Mouse (Mus musculus) embryonic facial prominence, embryonic 12.5 days (tissue): ENCODE results near the gene Banf1. TPM values are rescaled to one million over a fixed set of nuclear protein-coding genes. Genes with fewer than 3 reads are reported as not detected.
A peak's percentile ranks its signal among the peaks of the same experiment; 100 is the strongest.
"Not testable (repeated sequence)": the region's sequence is repeated elsewhere in the genome, so short reads cannot be mapped to it uniquely, and the experiment has no call there.

Source experiments
- ATAC-seq: fragments of 200-750 bp; cut with Nextera tagmentation; 2 replicates; pipeline ENCODE4 v1.8.0; 2017; ENCODE audit not compliant: insufficient number of reproducible peaks, insufficient read depth, low FRiP score, low TSS enrichment
- H3K27ac ChIP-seq: fragments of 300-500 bp; sonication (generic); 2 replicates; pipeline ENCODE4 v1.5.1; 2016; ENCODE audit warnings: mild to moderate bottlenecking
- H3K27me3 ChIP-seq: fragments of 300-500 bp; sonication (generic); 2 replicates; pipeline ENCODE4 v1.6.1; 2016; ENCODE audit warnings: mild to moderate bottlenecking, moderate library complexity
- H3K36me3 ChIP-seq: fragments of 300-500 bp; sonication (generic); 2 replicates; pipeline ENCODE4 v1.6.1; 2016; ENCODE audit warnings: mild to moderate bottlenecking
- H3K4me1 ChIP-seq: fragments of 300-500 bp; sonication (generic); 2 replicates; pipeline ENCODE4 v1.6.1; 2016
- H3K4me2 ChIP-seq: fragments of 300-500 bp; sonication (generic); replicated peaks from 2 replicates; pipeline ENCODE4 v1.6.1; 2016; ENCODE audit warnings: mild to moderate bottlenecking, moderate library complexity
- H3K4me3 ChIP-seq: fragments of 300-500 bp; sonication (generic); 2 replicates; pipeline ENCODE4 v1.5.1; 2016; ENCODE audit warnings: mild to moderate bottlenecking
- H3K9ac ChIP-seq: fragments of 300-500 bp; sonication (generic); 2 replicates; pipeline ENCODE4 v1.6.1; 2016; ENCODE audit warnings: mild to moderate bottlenecking, moderate library complexity
- H3K9me3 ChIP-seq: fragments of 300-500 bp; sonication (generic); 2 replicates; pipeline ENCODE4 v1.6.1; 2016; ENCODE audit warnings: mild to moderate bottlenecking, moderate library complexity
- WGBS: fragments of 180-500 bp; shearing (Covaris S2); methylation state at CpG from one replicate; pipeline ENCODE4 v1.1.7; 2016; 5-methylcytosine and 5-hydroxymethylcytosine counted together
- polyA plus RNA-seq: library from polyadenylated mRNA; unstranded; fragments of >200 nt; fragmentation: Nextera tagmentation; extraction: Ambion mirVana; gene quantifications from 2 replicates; pipeline ENCODE4 v1.2.1, GENCODE M21; 2016

Banf1 gene
- 384 and 411 TPM in 2 replicates for polyA plus RNA-seq

DNA sequence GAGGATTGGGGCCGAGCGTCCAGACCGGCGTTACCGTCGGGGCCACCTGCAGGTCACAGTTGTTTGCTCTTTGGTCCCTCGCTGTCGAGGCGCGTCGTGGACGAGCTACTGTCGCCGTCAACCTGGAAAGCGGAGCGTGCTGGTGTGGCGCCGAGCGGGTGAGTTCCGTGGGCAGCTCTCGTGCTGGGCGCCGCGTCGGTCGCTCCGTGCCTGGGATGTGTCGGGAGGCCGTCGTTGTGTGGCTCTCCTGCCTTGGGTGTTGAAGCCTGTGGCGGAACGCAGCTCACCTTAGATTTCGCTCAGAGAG, at the start of gene Banf1:
Gene Banf1, minus strand, starts transcription at position 116 of the 307 bp plus-strand sequence.
- H3K4me1 ChIP-seq: peaks cover 14% of the 10 kb centered on the region
- H3K36me3 ChIP-seq: peaks cover 55% of the 10 kb centered on the region
- H3K9ac ChIP-seq: peak within 1 kb of the TSS; percentile 89
- H3K4me3 ChIP-seq: peak within 1 kb of the TSS; percentile 99
- WGBS: under 1% methylated on average over 33 of the region's 33 CpGs
- H3K4me2 ChIP-seq: peak within 1 kb of the TSS; percentile 88
- H3K9me3 ChIP-seq: no peaks in the 10 kb centered on the region
- H3K27ac ChIP-seq: peak within 1 kb of the TSS; percentile 97
- no peaks in the 10 kb centered on the region for H3K27me3 ChIP-seq
- no peak; the same call in 1 of the 2 replicates for ATAC-seq

DNA sequence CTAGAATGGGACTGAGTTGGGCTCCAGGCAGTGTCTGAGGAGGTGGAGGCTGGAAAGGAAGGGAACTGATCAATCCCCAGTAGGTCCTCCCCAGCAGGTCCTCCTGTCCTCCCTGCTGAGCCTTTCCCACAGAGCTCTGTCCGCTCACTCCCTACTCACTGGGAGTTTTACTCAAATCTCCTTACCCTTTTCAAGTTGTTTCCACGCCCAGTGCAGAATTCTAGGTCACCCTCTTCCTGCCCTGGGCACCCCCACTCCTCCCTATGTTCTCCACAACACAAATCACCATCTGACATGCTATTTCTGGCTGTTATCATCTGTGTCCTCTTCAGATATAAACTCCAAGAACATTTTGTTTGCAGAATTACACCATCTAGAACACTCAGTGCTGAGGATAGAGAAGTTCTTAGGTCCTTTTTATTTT, 47.6 kb upstream of the Banf1 start:
- 0 out of 2 replicates have a peak, but pooled peaks cover 4% of the 10 kb centered on the region for H3K4me1 ChIP-seq
- no peaks in the 10 kb centered on the region for H3K9me3 ChIP-seq
- H3K36me3 ChIP-seq: 0 out of 2 replicates have a peak, but pooled peaks cover 6% of the 10 kb centered on the region
- WGBS: 50% methylated on average over 2 of the region's 2 CpGs
- no peak overlapping the region for H3K27ac ChIP-seq
- H3K9ac ChIP-seq: no peak overlapping the region
- H3K4me3 ChIP-seq: no peak overlapping the region
- H3K4me2 ChIP-seq: no peak overlapping the region
- no peaks in the 10 kb centered on the region for H3K27me3 ChIP-seq
- no peak for ATAC-seq

- Histone ChIP-seq H3K9me3 (no peaks in the 10 kb centered on the region), H3K27ac (no peak overlapping the region), H3K9ac (no peak overlapping the region), H3K27me3 (no peaks in the 10 kb centered on the region), H3K4me2 (no peak overlapping the region), H3K4me3 (no peak overlapping the region), H3K4me1 (0 out of 2 replicates have a peak, but pooled peaks cover 4% of the 10 kb centered on the region), H3K36me3 (0 out of 2 replicates have a peak, but pooled peaks cover 6% of the 10 kb centered on the region)
- ATAC-seq: no peak
- WGBS: 63% methylated on average over 4 of the region's 4 CpGs
Observed at GRCm38 (mm10) chr19:5413840-5414239, 46.9 kb upstream of the Banf1 start.

GRCm38 (mm10) chr19:5411961-5412360, 45.0 kb upstream of the Banf1 start:
- H3K27me3 ChIP-seq: no peaks in the 10 kb centered on the region
- no peaks in the 10 kb centered on the region for H3K9me3 ChIP-seq
- H3K4me1 ChIP-seq: peaks cover 4% of the 10 kb centered on the region; the same call in 1 of the 2 replicates
- 54% methylated on average over 5 of the region's 5 CpGs for WGBS
- no peak overlapping the region for H3K9ac ChIP-seq
- no peak overlapping the region for H3K4me3 ChIP-seq
- no peaks in the 10 kb centered on the region for H3K36me3 ChIP-seq
- H3K27ac ChIP-seq: no peak overlapping the region
- H3K4me2 ChIP-seq: no peak overlapping the region
- ATAC-seq: no peak

DNA sequence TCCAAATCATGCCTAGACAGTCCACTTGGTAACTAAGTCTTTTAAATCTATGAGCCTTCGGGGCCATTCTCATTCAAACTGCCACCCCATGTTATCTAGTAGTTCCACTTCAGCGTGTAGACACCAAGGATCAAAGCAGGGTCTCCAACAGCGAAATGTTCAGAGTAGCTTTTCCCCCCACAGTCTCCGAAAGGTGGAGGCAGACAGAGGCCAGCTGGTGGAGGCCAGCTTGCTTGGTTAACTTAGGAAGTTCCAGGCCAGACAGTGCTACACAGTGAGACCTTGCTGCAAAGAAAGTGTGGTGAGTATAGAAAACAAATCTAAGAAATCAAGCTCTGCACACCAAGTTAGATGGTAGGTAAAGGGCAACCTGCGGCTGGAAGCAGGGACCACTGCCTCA, 43.7 kb upstream of the Banf1 start:
- WGBS: 87% methylated on average over 5 of the region's 5 CpGs
- peaks cover 7% of the 10 kb centered on the region; the same call in 1 of the 2 replicates for H3K4me1 ChIP-seq

GRCm38 (mm10) chr19:5409068-5409467, 42.1 kb upstream of the Banf1 start:
- Histone ChIP-seq H3K27me3 (no peaks in the 10 kb centered on the region), H3K27ac (no peak overlapping the region), H3K9ac (no peak overlapping the region), H3K4me2 (no peak overlapping the region), H3K4me1 (peaks cover 8% of the 10 kb centered on the region; the same call in 1 of the 2 replicates), H3K4me3 (no peak overlapping the region), H3K9me3 (no peaks in the 10 kb centered on the region), H3K36me3 (no peaks in the 10 kb centered on the region)
- ATAC-seq: no peak
- 43% methylated on average over 5 of the region's 5 CpGs for WGBS

More for the DNA sequence above, 43.7 kb upstream of the Banf1 start:
- Histone ChIP-seq H3K4me3 (no peak overlapping the region), H3K36me3 (no peaks in the 10 kb centered on the region), H3K27me3 (no peaks in the 10 kb centered on the region), H3K9me3 (no peaks in the 10 kb centered on the region), H3K9ac (no peak overlapping the region), H3K4me2 (no peak overlapping the region), H3K27ac (no peak overlapping the region)
- no peak for ATAC-seq

GRCm38 (mm10) chr19:5408057-5409001, 41.4 kb upstream of the Banf1 start:
- no peaks in the 10 kb centered on the region for H3K9me3 ChIP-seq
- peak overlapping the region; percentile 71; the same call in 1 of the 2 replicates for H3K4me2 ChIP-seq
- 87% methylated on average over 13 of the region's 13 CpGs for WGBS
- H3K9ac ChIP-seq: no peak overlapping the region
- ATAC-seq: no peak
- H3K4me1 ChIP-seq: peaks cover 8% of the 10 kb centered on the region; the same call in 1 of the 2 replicates
- no peaks in the 10 kb centered on the region for H3K36me3 ChIP-seq
- no peaks in the 10 kb centered on the region for H3K27me3 ChIP-seq
- no peak overlapping the region for H3K27ac ChIP-seq
- no peak overlapping the region for H3K4me3 ChIP-seq

DNA sequence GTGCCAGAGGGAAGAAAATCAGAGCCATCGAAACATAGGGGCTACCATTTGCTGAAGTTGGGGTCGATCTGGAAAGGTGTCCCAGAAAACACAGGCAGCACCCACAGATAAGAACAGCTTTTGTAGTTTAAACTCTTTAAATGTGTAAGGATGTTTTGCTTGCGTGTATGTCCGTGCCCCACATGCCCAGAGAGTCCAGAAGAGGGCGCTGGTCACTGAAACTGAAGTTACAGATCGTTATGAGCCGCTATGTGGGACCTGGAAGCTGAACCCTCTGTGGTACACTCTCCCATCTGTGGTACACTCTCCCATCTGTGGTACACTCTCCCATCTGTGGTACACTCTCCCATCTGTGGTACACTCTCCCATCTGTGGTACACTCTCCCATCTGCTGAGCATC, 40.2 kb upstream of the Banf1 start:
- no peaks in the 10 kb centered on the region for H3K9me3 ChIP-seq
- H3K4me2 ChIP-seq: peak overlapping the region; percentile 71
- H3K36me3 ChIP-seq: no peaks in the 10 kb centered on the region
- no peaks in the 10 kb centered on the region for H3K27me3 ChIP-seq
- no peak for ATAC-seq
- peak overlapping the region; percentile 46 for H3K9ac ChIP-seq
- H3K27ac ChIP-seq: peak overlapping the region; percentile 85
- H3K4me3 ChIP-seq: peak overlapping the region; percentile 48
- 21% methylated on average over 7 of the region's 7 CpGs for WGBS
- H3K4me1 ChIP-seq: peaks cover 8% of the 10 kb centered on the region; the same call in 1 of the 2 replicates

DNA sequence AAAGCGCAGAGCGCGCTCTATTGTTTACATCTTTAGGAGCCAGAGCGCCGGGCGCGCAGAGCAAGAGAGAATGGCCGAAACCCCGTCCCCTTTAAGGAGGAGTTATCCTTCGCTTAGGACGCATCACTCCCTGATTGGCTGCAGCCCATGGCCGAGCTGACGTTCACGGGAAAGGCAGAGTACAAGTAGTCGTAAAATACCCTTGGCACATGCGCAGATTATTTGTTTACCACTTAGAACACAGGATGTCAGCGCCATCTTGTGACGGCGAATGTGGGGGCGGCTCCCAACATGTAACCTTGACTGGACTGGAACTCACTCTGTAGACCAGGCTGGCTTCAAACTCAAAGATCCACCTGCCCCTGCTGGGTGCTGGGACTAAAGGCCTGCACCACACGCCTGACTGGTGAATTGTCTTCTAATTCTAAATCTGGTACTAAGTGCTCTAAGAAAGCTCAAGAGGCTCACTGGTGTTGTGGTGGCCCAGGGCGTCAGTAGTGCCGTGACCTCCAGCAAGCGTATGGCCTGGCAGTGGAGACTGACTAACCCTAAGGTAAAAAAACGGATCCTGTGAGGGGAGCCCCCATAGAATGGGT, 39.7 kb upstream of the Banf1 start:
- not testable (repeated sequence) for H3K9me3 ChIP-seq, H3K36me3 ChIP-seq, H3K27me3 ChIP-seq, H3K4me1 ChIP-seq
- Histone ChIP-seq H3K4me2 (peak overlapping the region; percentile 71), H3K27ac (peak overlapping the region; percentile 85), H3K9ac (peak overlapping the region; percentile 47), H3K4me3 (peak overlapping the region; percentile 48)
- ATAC-seq: peak; percentile 72
- 10% methylated on average over 25 of the region's 25 CpGs for WGBS

DNA sequence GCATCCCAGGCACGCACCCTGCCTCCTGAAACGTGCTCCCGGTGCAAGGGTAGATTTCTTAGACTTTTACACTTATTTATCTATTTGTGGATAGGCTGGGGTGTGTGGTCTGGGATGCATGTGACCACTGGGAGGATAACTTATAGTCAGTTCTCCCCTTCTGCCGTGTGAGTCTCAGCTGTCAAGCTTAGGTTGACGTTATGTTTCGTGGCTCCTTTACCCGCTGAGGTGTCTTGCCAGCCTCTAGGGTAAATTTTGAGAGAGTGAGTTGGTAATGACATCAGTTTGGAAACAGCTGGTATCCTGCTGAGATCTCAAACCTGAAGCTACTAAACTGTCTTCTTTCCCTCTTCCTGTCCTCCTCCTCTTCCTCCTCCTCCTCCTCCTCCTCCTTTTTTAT, 39.0 kb upstream of the Banf1 start:
- Histone ChIP-seq H3K4me2 (peak overlapping the region; percentile 47), H3K4me1 (peaks cover 3% of the 10 kb centered on the region; the same call in 1 of the 2 replicates), H3K27me3 (no peaks in the 10 kb centered on the region), H3K27ac (peak overlapping the region; percentile 54; the same call in 1 of the 2 replicates), H3K36me3 (no peaks in the 10 kb centered on the region), H3K9me3 (no peaks in the 10 kb centered on the region), H3K9ac (peak overlapping the region; percentile 47), H3K4me3 (peak overlapping the region; percentile 35)
- 23% methylated on average over 7 of the region's 7 CpGs for WGBS
- no peak for ATAC-seq

DNA sequence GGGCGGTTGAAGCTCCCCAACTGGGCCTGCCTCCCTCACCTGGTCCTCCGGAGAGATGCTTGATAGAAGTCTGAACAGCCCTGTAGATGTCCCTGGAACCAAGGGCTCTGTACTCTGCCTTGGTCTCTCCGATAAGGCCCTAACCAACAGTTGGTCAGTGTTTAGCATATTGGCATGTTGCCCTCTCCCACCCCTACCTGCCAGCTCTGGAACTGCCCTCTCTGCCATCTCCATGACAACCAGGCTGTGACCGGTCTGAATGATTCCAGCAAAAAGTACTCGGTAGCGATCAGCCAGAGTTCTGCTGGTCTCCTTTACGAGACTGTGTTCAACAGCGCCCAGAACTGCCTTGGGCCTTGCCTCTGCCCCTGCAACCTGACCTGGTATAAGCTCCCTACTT, 35.3 kb upstream of the Banf1 start, which contains the start of gene Tsga10ip:
Gene Tsga10ip, minus strand, starts transcription at position 234 of the 400 bp plus-strand sequence.
- ATAC-seq: no peak
- H3K4me2 ChIP-seq: no peak within 1 kb of the TSS
- no peaks in the 10 kb centered on the region for H3K9me3 ChIP-seq
- H3K36me3 ChIP-seq: no peaks in the 10 kb centered on the region
- no peaks in the 10 kb centered on the region for H3K27me3 ChIP-seq
- no peak within 1 kb of the TSS for H3K4me3 ChIP-seq
- H3K4me1 ChIP-seq: peaks cover 3% of the 10 kb centered on the region; the same call in 1 of the 2 replicates
- WGBS: 82% methylated on average over 8 of the region's 8 CpGs
- no peak within 1 kb of the TSS for H3K9ac ChIP-seq
- H3K27ac ChIP-seq: no peak within 1 kb of the TSS
